ENCODE assay signal across 8 mouse cellular contexts in genomic region chr1:171410947-171411484, GRCm38 (mm10). TPM values are rescaled to one million over a fixed set of nuclear protein-coding genes. Genes with fewer than 3 reads are reported as not detected.
DNase-seq lines count a peak whose midpoint lies in the region; ATAC-seq lines count a peak whose summit lies in the region.

Gene Usf1 (plus strand): TSS chr1:171411313.

- H3K4me3 ChIP-seq in heart, embryonic 14.5 days (ENCODE audit: control insufficient read depth in 1 of 2, insufficient read depth in 1 of 2, low read depth in 1 of 2, low read length in 2 of 2), result peak within 1 kb of the TSS; percentile 87 to 97
- peak within 1 kb of the TSS; percentile 96 for H3K4me3 ChIP-seq in liver, embryonic 13.5 days (replicated peaks)
- peak within 1 kb of the TSS; percentile 94 for H3K4me3 ChIP-seq in stomach, embryonic 16.5 days (replicated peaks; ENCODE audit: low read length)

- H3K36me3 ChIP-seq in heart, embryonic 14.5 days (ENCODE audit: control insufficient read depth, insufficient read depth, low read length), result peaks cover 17% of the 10 kb centered on the region
- peaks cover 9% of the 10 kb centered on the region for H3K36me3 ChIP-seq in liver, embryonic 13.5 days
- peaks cover 8% of the 10 kb centered on the region; the same call in 1 of the 2 replicates for H3K36me3 ChIP-seq in stomach, embryonic 16.5 days (ENCODE audit: control insufficient read depth, insufficient read depth, low read length)

- under 1% methylated on average over 36 of the region's 36 CpGs for WGBS in heart, embryonic 14.5 days
- WGBS in liver, embryonic 13.5 days (ENCODE audit: insufficient replicate concordance), result under 1% methylated on average over 36 of the region's 36 CpGs
- WGBS in stomach, embryonic 16.5 days, result under 1% methylated on average over 36 of the region's 36 CpGs

- no peaks in the 10 kb centered on the region for H3K27me3 ChIP-seq in heart, embryonic 14.5 days (ENCODE audit: control insufficient read depth, insufficient read depth, low read length)
- H3K27me3 ChIP-seq in liver, embryonic 13.5 days, result peaks cover 15% of the 10 kb centered on the region
- H3K27me3 ChIP-seq in stomach, embryonic 16.5 days (ENCODE audit: control insufficient read depth, insufficient read depth, low read length), result no peaks in the 10 kb centered on the region

- no peaks in the 10 kb centered on the region for H3K9me3 ChIP-seq in heart, embryonic 14.5 days (ENCODE audit: control insufficient read depth, low read length)
- no peaks in the 10 kb centered on the region for H3K9me3 ChIP-seq in liver, embryonic 13.5 days (replicated peaks)
- H3K9me3 ChIP-seq in stomach, embryonic 16.5 days (replicated peaks; ENCODE audit: control insufficient read depth, low read length), result no peaks in the 10 kb centered on the region

- H3K4me1 ChIP-seq in heart, embryonic 14.5 days (ENCODE audit: control insufficient read depth in 2 of 2, insufficient read depth in 2 of 2, low read length in 2 of 2), result peaks cover 2 to 7% of the 10 kb centered on the region in 2 experiments; a peak in 3 of 4 replicates
- peaks cover 27% of the 10 kb centered on the region for H3K4me1 ChIP-seq in liver, embryonic 13.5 days (replicated peaks)
- H3K4me1 ChIP-seq in stomach, embryonic 16.5 days (ENCODE audit: control insufficient read depth, insufficient read depth, low read length), result 0 out of 2 replicates have a peak, but pooled peaks cover 6% of the 10 kb centered on the region

- peak; percentile 86 for ATAC-seq in CD4-positive, CD25-positive, alpha-beta regulatory T cell, adult 4 months
- peak; percentile 93 for ATAC-seq in heart, embryonic 14.5 days (ENCODE audit: insufficient number of reproducible peaks, insufficient read depth, low FRiP score, low read depth)
- peak; percentile 96 for ATAC-seq in liver, embryonic 13.5 days (ENCODE audit: low read depth)
- peak; percentile 97 for ATAC-seq in stomach, embryonic 16.5 days (ENCODE audit: insufficient read depth, low FRiP score)

- H3K4me2 ChIP-seq in heart, embryonic 14.5 days (ENCODE audit: low read length), result peak within 1 kb of the TSS; percentile 60
- peak within 1 kb of the TSS; percentile 81 for H3K4me2 ChIP-seq in liver, embryonic 13.5 days
- peak within 1 kb of the TSS; percentile 59 for H3K4me2 ChIP-seq in stomach, embryonic 16.5 days (ENCODE audit: low read depth, low read length)

- peak; percentile 79 for DNase-seq in c-Kit-negative CD71-positive TER-119-positive erythroid progenitor cells, embryonic 14.5 days (ENCODE audit: low read depth, low spot score)
- DNase-seq in fibroblast of lung, adult 2 months (ENCODE audit: low read depth), result peak; percentile 89
- DNase-seq in kidney, postnatal 14 days, result peak; percentile 97
- peak; percentile 88 for DNase-seq in liver, embryonic 13.5 days
- peak; percentile 92 for DNase-seq in neural tube, embryonic 10.5 days (ENCODE audit: extremely low spot score, low spot score)

- H3K9ac ChIP-seq in heart, embryonic 14.5 days (ENCODE audit: low read length), result peak within 1 kb of the TSS; percentile 97
- H3K9ac ChIP-seq in liver, embryonic 13.5 days, result peak within 1 kb of the TSS; percentile 96
- peak within 1 kb of the TSS; percentile 97 for H3K9ac ChIP-seq in stomach, embryonic 16.5 days (ENCODE audit: low read length)

- peak within 1 kb of the TSS; percentile 90 to 93 for H3K27ac ChIP-seq in heart, embryonic 14.5 days (replicated peaks in 1 of 2; ENCODE audit: control insufficient read depth in 1 of 2, insufficient read depth in 1 of 2, low read depth in 2 of 2, low read length in 2 of 2)
- peak within 1 kb of the TSS; percentile 60 for H3K27ac ChIP-seq in liver, embryonic 13.5 days
- peak within 1 kb of the TSS; percentile 93 for H3K27ac ChIP-seq in stomach, embryonic 16.5 days (ENCODE audit: low read length)

RNA-seq across cellular contexts. Expression of gene Usf1, which starts in this region (rescaled TPM):
- 100 to 1,000 TPM in 1 of 2 experiments, 10 to 100 TPM in 1; 62.2 to 115 TPM for polyA plus RNA-seq in CD4-positive, CD25-positive, alpha-beta regulatory T cell, adult 4 months (2017; shearing (Covaris generic))
- polyA plus RNA-seq in heart, embryonic 14.5 days (2014; fragmentation: Nextera tagmentation; extraction: Ambion mirVana), result 46.7 and 58.5 TPM in 2 replicates
- polyA plus RNA-seq in liver, embryonic 13.5 days (2015; fragmentation: Nextera tagmentation; extraction: Ambion mirVana), result 20.9 and 25.3 TPM in 2 replicates
- 63.4 and 64.7 TPM in 2 replicates for polyA plus RNA-seq in stomach, embryonic 16.5 days (2015; fragmentation: Nextera tagmentation; extraction: Ambion mirVana)

Comparison
In these comparisons a context has a peak if more than half of its experiments do, and no peak if none do; other contexts are left out.
1. Peak in every context shown above with its lines: DNase-seq, ATAC-seq, H3K4me3 ChIP-seq and H3K27ac ChIP-seq.